Mouse (Mus musculus): ENCODE measurements around the gene Fignl1. TPM values are rescaled to one million over a fixed set of nuclear protein-coding genes. Genes with fewer than 3 reads are reported as not detected.

Gene Fignl1
- polyA plus RNA-seq, 1 experiment from 2014 or later: 101 TPM

GRCm38 (mm10) chr11:11849513-11850311, 41.0 kb upstream of the Fignl1 start:
- ATAC-seq (replicated peaks; ENCODE audit: low FRiP score) (no peak), DNase-seq (ENCODE audit: low spot score) (no peak)
- Histone ChIP-seq H3K9ac (ENCODE audit: low read length) (no peak overlapping the region), H3K9me3 (ENCODE audit: control insufficient read depth, low read length) (no peaks in the 10 kb centered on the region), H3K4me3 (ENCODE audit: low read depth, low read length) (no peak overlapping the region), H3K27me3 (ENCODE audit: control insufficient read depth, insufficient read depth, low read length) (no peaks in the 10 kb centered on the region), H3K4me1 (replicated peaks; ENCODE audit: control insufficient read depth, insufficient read depth, low read length) (peaks cover under 1% of the 10 kb centered on the region; the same call in 1 of the 2 replicates), H3K27ac (ENCODE audit: low read depth, low read length) (no peak overlapping the region), H3K36me3 (ENCODE audit: control insufficient read depth, insufficient read depth, low read length) (no peaks in the 10 kb centered on the region), H3K4me2 (ENCODE audit: low read depth, low read length, severe bottlenecking) (no peak overlapping the region)
- 76% methylated on average over 13 of the region's 13 CpGs for WGBS

DNA sequence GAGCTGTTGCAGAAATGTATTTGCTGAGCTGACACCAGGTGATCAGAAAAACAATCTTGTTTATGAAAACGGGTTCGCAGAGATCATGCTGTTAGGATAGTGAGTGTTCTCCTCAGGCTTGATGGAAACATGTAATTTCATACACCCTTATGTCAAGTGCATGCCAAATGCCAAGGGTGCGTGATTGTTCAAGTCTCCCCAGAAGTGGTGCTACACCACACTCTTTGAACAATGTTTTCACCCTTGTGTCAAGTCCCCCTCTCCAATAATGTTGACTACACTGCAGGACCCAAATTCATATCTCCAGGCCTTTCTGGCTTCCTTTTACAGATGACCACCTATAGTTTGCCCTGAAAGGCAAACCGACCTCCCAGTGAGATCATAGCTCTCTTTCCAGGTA, 39.7 kb upstream of the Fignl1 start:
- Histone ChIP-seq H3K27me3 (ENCODE audit: control insufficient read depth, insufficient read depth, low read length) (no peaks in the 10 kb centered on the region), H3K27ac (ENCODE audit: low read depth, low read length) (no peak overlapping the region), H3K9me3 (ENCODE audit: control insufficient read depth, low read length) (no peaks in the 10 kb centered on the region), H3K9ac (ENCODE audit: low read length) (no peak overlapping the region), H3K4me2 (ENCODE audit: low read depth, low read length, severe bottlenecking) (no peak overlapping the region), H3K4me1 (replicated peaks; ENCODE audit: control insufficient read depth, insufficient read depth, low read length) (peaks cover 2% of the 10 kb centered on the region; the same call in 1 of the 2 replicates), H3K4me3 (ENCODE audit: low read depth, low read length) (no peak overlapping the region), H3K36me3 (ENCODE audit: control insufficient read depth, insufficient read depth, low read length) (no peaks in the 10 kb centered on the region)
- ATAC-seq (replicated peaks; ENCODE audit: low FRiP score) (no peak), DNase-seq (ENCODE audit: low spot score) (no peak)
- WGBS: 88% methylated on average over 4 of the region's 4 CpGs

DNA sequence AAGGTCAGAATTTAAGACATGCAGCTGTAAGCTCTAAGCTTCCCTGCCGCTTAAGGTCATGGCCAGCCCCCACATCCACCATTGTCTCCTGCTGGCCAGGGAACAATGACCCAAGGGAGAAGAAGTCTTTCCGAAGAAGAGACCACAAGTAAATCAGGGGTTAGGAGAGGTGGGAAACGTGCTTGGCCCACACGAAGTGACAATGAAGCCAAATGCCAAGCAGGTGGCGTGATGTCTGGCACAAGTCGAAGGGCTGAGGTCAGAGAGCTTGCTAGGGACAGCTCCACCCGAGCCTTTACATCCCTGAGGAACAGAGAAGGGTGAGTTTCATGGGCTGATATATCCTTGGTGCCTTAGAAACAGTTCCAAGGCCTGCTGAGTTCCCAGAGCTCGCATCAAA, 36.3 kb upstream of the Fignl1 start:
- Histone ChIP-seq H3K9me3 (ENCODE audit: control insufficient read depth, low read length) (no peaks in the 10 kb centered on the region), H3K36me3 (ENCODE audit: control insufficient read depth, insufficient read depth, low read length) (no peaks in the 10 kb centered on the region), H3K27me3 (ENCODE audit: control insufficient read depth, insufficient read depth, low read length) (no peaks in the 10 kb centered on the region), H3K9ac (ENCODE audit: low read length) (no peak overlapping the region), H3K4me2 (ENCODE audit: low read depth, low read length, severe bottlenecking) (no peak overlapping the region), H3K4me1 (replicated peaks; ENCODE audit: control insufficient read depth, insufficient read depth, low read length) (peaks cover 2% of the 10 kb centered on the region; the same call in 1 of the 2 replicates), H3K4me3 (ENCODE audit: low read depth, low read length) (no peak overlapping the region), H3K27ac (ENCODE audit: low read depth, low read length) (no peak overlapping the region)
- DNase-seq (ENCODE audit: low spot score) (no peak), ATAC-seq (replicated peaks; ENCODE audit: low FRiP score) (no peak)
- 57% methylated on average over 8 of the region's 8 CpGs for WGBS

DNA sequence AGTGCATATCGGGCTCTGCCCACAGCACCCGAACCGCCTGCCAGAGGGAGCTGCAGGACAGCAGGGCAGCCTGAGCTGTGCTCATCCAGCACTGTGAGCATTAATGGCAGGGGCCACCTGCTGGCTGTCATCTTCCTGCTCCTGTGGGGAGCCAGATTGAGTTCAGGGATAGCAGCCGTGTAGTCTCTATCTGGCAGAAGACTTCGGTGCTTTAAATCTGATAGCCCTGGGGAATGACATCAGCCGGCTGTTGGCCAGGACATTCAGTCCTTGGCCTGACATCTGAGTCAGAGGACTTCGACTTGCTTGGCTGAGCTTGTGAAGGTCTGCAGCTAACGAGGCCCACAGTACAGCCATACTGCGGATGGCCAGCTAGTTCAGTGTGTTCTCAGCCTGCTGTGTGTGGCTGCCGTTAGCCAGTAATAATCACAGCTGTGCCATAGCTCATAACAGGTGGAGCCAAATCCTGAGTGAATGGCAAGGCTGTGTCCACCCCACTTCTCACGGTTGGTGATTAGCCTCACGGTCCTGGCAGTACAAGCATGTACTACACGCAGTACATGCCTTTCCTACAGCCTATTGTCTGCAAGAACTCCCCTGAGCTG, 35.7 kb upstream of the Fignl1 start:
- WGBS: 43% methylated on average over 13 of the region's 13 CpGs
- H3K36me3 ChIP-seq (ENCODE audit: control insufficient read depth, insufficient read depth, low read length): no peaks in the 10 kb centered on the region
- no peaks in the 10 kb centered on the region for H3K9me3 ChIP-seq (ENCODE audit: control insufficient read depth, low read length)
- H3K27ac ChIP-seq (ENCODE audit: low read depth, low read length): no peak overlapping the region
- ATAC-seq (replicated peaks; ENCODE audit: low FRiP score) (peak; percentile 63), DNase-seq (ENCODE audit: low spot score) (no peak)
- H3K4me2 ChIP-seq (ENCODE audit: low read depth, low read length, severe bottlenecking): no peak overlapping the region
- no peaks in the 10 kb centered on the region for H3K27me3 ChIP-seq (ENCODE audit: control insufficient read depth, insufficient read depth, low read length)
- no peak overlapping the region for H3K4me3 ChIP-seq (ENCODE audit: low read depth, low read length)
- no peak overlapping the region for H3K9ac ChIP-seq (ENCODE audit: low read length)
- peaks cover 2% of the 10 kb centered on the region; the same call in 1 of the 2 replicates for H3K4me1 ChIP-seq (replicated peaks; ENCODE audit: control insufficient read depth, insufficient read depth, low read length)

DNA sequence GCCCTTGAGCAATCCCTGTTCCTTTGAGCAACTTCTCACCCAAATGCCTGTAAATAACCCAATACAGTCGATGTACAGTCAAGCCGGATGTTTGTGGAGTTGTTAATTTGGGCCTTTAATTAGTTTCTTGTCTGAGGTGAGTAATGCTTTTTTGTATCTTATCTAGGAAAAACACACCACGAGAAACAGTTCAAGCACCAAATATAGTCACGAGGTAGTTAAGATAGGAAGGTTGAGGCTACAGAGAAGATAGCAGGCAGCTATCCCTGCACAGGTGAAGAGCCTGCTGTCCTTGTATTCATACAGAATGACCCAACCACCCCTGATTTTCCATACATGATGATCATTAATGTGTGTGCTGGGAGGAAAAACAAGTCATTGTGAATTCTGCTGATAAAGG, 32.8 kb upstream of the Fignl1 start:
- peaks cover 3% of the 10 kb centered on the region; the same call in 1 of the 2 replicates for H3K4me1 ChIP-seq (replicated peaks; ENCODE audit: control insufficient read depth, insufficient read depth, low read length)
- no peak for ATAC-seq (replicated peaks; ENCODE audit: low FRiP score)
- WGBS: 88% methylated on average over 4 of the region's 4 CpGs
- DNase-seq (ENCODE audit: low spot score): no peak
- H3K4me3 ChIP-seq (ENCODE audit: low read depth, low read length): no peak overlapping the region
- no peaks in the 10 kb centered on the region for H3K9me3 ChIP-seq (ENCODE audit: control insufficient read depth, low read length)
- H3K27ac ChIP-seq (ENCODE audit: low read depth, low read length): no peak overlapping the region
- 0 out of 2 replicates have a peak, but pooled peaks cover 2% of the 10 kb centered on the region for H3K27me3 ChIP-seq (ENCODE audit: control insufficient read depth, insufficient read depth, low read length)
- no peaks in the 10 kb centered on the region for H3K36me3 ChIP-seq (ENCODE audit: control insufficient read depth, insufficient read depth, low read length)
- H3K4me2 ChIP-seq (ENCODE audit: low read depth, low read length, severe bottlenecking): no peak overlapping the region
- no peak overlapping the region for H3K9ac ChIP-seq (ENCODE audit: low read length)

DNA sequence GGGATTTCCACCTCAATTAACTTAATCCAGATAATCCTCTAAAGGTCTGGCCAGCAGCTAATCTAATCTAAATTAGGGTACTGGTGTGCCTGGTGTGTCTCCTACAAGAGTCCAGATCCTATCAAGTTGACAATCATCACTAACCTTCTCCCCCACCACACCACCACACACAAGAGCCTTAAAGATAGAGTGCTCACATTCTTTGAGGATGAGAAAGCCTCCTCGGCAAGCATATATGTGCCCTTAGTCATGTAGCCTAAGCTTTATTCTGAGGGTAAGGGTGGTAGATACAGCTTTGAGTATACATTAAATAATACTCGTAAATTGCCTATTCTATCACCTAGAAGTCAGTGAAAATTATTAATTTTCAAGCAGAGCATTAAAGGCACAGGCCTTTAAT, 32.0 kb upstream of the Fignl1 start:
- DNase-seq (ENCODE audit: low spot score) (no peak), ATAC-seq (replicated peaks; ENCODE audit: low FRiP score) (no peak)
- Histone ChIP-seq H3K9ac (ENCODE audit: low read length) (no peak overlapping the region), H3K4me1 (replicated peaks; ENCODE audit: control insufficient read depth, insufficient read depth, low read length) (peaks cover 4% of the 10 kb centered on the region; the same call in 1 of the 2 replicates), H3K27ac (ENCODE audit: low read depth, low read length) (no peak overlapping the region), H3K27me3 (ENCODE audit: control insufficient read depth, insufficient read depth, low read length) (0 out of 2 replicates have a peak, but pooled peaks cover 2% of the 10 kb centered on the region), H3K4me3 (ENCODE audit: low read depth, low read length) (no peak overlapping the region), H3K36me3 (ENCODE audit: control insufficient read depth, insufficient read depth, low read length) (no peaks in the 10 kb centered on the region), H3K9me3 (ENCODE audit: control insufficient read depth, low read length) (no peaks in the 10 kb centered on the region), H3K4me2 (ENCODE audit: low read depth, low read length, severe bottlenecking) (no peak overlapping the region)
- whole genome bisulfite sequencing: 56% methylated on average over 2 of the region's 2 CpGs

DNA sequence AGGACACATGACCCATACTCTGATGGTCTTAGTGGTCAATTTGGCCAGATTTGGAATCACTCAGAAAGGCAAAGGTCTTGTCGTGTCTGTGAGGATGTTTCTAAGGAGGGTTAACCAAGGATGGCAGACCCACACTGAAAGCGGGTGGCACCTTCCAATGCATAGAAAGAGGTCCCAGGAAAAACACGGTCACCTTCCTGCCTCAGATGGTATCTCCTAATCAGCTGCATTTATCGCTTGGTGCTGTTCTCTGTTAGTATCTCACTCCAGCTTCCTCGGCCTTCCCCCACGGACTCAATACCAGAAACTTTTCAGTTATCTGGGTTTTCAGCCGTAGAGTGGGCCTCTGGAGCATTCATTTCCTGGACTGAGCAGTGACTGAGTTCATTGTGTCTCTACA, 31.1 kb upstream of the Fignl1 start:
- H3K27me3 ChIP-seq (ENCODE audit: control insufficient read depth, insufficient read depth, low read length): 0 out of 2 replicates have a peak, but pooled peaks cover 2% of the 10 kb centered on the region
- 86% methylated on average over 7 of the region's 7 CpGs for WGBS
- DNase-seq (ENCODE audit: low spot score) (no peak), ATAC-seq (replicated peaks; ENCODE audit: low FRiP score) (no peak)
- H3K36me3 ChIP-seq (ENCODE audit: control insufficient read depth, insufficient read depth, low read length): no peaks in the 10 kb centered on the region
- no peak overlapping the region for H3K4me3 ChIP-seq (ENCODE audit: low read depth, low read length)
- no peak overlapping the region for H3K27ac ChIP-seq (ENCODE audit: low read depth, low read length)
- no peak overlapping the region for H3K9ac ChIP-seq (ENCODE audit: low read length)
- no peaks in the 10 kb centered on the region for H3K9me3 ChIP-seq (ENCODE audit: control insufficient read depth, low read length)
- no peak overlapping the region for H3K4me2 ChIP-seq (ENCODE audit: low read depth, low read length, severe bottlenecking)
- peaks cover 4% of the 10 kb centered on the region; the same call in 1 of the 2 replicates for H3K4me1 ChIP-seq (replicated peaks; ENCODE audit: control insufficient read depth, insufficient read depth, low read length)

DNA sequence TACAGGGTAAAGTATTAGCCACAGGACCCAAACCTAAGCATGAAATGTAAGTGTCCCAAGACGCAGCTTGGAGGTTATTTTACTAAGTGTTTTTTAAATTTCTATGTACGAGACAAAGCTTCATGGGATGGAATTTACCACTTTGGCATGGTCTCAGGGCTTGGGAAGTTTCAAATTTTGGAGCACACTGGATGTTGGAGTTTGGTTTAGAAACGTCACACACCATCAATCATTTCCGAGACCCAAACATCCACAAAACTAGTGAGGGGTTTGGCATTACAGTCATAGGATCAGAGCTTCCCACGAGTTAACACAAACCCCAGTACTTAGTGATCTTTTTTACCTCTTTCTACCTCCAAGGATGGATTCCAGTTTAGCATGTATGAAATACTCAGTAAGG, 28.6 kb upstream of the Fignl1 start:
- H3K4me1 ChIP-seq (replicated peaks; ENCODE audit: control insufficient read depth, insufficient read depth, low read length): 0 out of 2 replicates have a peak, but pooled peaks cover 1% of the 10 kb centered on the region
- WGBS: 89% methylated on average over 5 of the region's 5 CpGs
- no peaks in the 10 kb centered on the region for H3K9me3 ChIP-seq (ENCODE audit: control insufficient read depth, low read length)
- H3K4me2 ChIP-seq (ENCODE audit: low read depth, low read length, severe bottlenecking): no peak overlapping the region
- no peak for DNase-seq (ENCODE audit: low spot score)
- H3K36me3 ChIP-seq (ENCODE audit: control insufficient read depth, insufficient read depth, low read length): no peaks in the 10 kb centered on the region
- 0 out of 2 replicates have a peak, but pooled peaks cover 2% of the 10 kb centered on the region for H3K27me3 ChIP-seq (ENCODE audit: control insufficient read depth, insufficient read depth, low read length)
- H3K4me3 ChIP-seq (ENCODE audit: low read depth, low read length): no peak overlapping the region
- no peak overlapping the region for H3K9ac ChIP-seq (ENCODE audit: low read length)
- ATAC-seq (replicated peaks; ENCODE audit: low FRiP score): no peak
- H3K27ac ChIP-seq (ENCODE audit: low read depth, low read length): no peak overlapping the region
